Mouse (Mus musculus) small intestine, adult 2 months (tissue): ENCODE measurements at regions not wholly inside any gene's neighbourhood (a gene's known extent, or its start where the extent isn't known, plus 50 kb on each side); places are given as distances from the start of the nearest gene placed in this dataset.

Source experiments
- H3K27ac ChIP-seq: fragments of 200-500 bp; 2 replicates; pipeline ENCODE4 v1.5.1; 2012; ENCODE audit warnings: low read depth, low read length, control low read depth, inconsistent platforms; ENCODE audit not compliant: insufficient read depth
- H3K27me3 ChIP-seq: fragments of 200-500 bp; 2 replicates; pipeline ENCODE4 v1.6.1; 2012; ENCODE audit warnings: mild to moderate bottlenecking, moderate library complexity, low read length, inconsistent platforms; ENCODE audit not compliant: control insufficient read depth, insufficient read depth
- H3K36me3 ChIP-seq: fragments of 200-500 bp; 2 replicates; pipeline ENCODE4 v1.6.1; 2012; ENCODE audit warnings: mild to moderate bottlenecking, low read length, control low read depth, inconsistent platforms; ENCODE audit not compliant: control insufficient read depth, insufficient read depth
- H3K4me1 ChIP-seq: fragments of 200-500 bp; 2 replicates; pipeline ENCODE4 v1.6.1; 2012; ENCODE audit warnings: low read length, inconsistent platforms, mixed read lengths; ENCODE audit not compliant: control insufficient read depth, insufficient read depth, insufficient read length
- H3K4me3 ChIP-seq: fragments of 200-500 bp; 2 replicates; pipeline ENCODE4 v1.5.1; 2012; ENCODE audit warnings: low read depth, mild to moderate bottlenecking, control low read depth, inconsistent platforms, low read length, moderate library complexity
- CTCF ChIP-seq: fragments of 200-500 bp; IDR thresholded peaks from 2 replicates; pipeline ENCODE4 v1.5.1; 2012; ENCODE audit warnings: low read depth, mild to moderate bottlenecking, control low read depth, inconsistent platforms, low read length, moderate library complexity, mixed read lengths; ENCODE audit not compliant: insufficient replicate concordance, insufficient read length; ENCODE audit errors: extremely low read depth
- POLR2A ChIP-seq: fragments of 200-500 bp; IDR thresholded peaks from 2 replicates; pipeline ENCODE4 v1.6.1; 2012; ENCODE audit warnings: low read depth, mild to moderate bottlenecking, control low read depth, inconsistent platforms, low read length, moderate library complexity
- WGBS: fragments of 180-500 bp; shearing (Covaris S2); methylation state at CpG from one replicate; pipeline ENCODE4 v1.1.7; 2018; 5-methylcytosine and 5-hydroxymethylcytosine counted together

DNA sequence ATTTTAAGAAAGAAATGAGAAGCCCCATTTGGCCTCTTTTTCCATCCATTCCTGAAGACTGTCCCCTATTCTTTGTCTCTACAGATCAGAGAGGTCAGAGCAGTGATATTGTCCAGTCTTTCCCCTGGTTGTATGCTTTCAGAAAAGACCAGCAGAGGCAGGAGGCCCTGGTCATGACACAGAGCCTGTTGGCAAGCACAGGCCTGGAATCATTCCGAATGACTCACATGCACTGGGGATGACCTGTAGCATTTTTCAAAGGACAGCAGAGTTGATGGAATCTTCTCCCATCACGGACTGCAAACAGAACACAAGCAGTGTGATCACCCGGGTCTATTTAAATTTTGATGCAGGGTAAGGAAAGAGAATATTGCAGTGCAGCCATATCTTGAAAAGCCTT is 50.2 kb upstream of the Nxt1 start:
- H3K27ac ChIP-seq = no peak overlapping the region
- TF ChIP-seq POLR2A = no peak
- no peak for TF ChIP-seq CTCF
- WGBS = 28% methylated on average over 3 of the region's 3 CpGs
- H3K4me3 ChIP-seq = no peak overlapping the region
- H3K4me1 ChIP-seq = no peaks in the 10 kb centered on the region
- H3K36me3 ChIP-seq = no peaks in the 10 kb centered on the region
- no peaks in the 10 kb centered on the region for H3K27me3 ChIP-seq

DNA sequence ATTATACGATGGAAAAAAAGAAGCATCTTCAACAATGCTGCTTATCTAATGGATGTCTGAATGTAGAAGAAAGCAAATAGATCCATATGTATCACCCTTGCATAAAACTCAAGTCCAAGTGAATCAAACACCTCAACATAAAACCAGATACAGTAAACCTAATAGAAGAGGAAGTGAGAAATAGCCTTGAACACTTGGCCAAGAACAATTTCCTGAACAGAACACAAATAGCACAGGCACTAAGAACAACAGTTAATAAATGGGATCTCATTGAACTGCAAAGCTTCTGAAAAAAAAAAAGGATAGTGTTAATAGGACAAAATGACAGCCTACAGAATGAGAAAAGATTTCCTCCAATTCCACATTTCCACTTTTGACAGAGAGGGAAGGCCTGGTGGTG is 60.5 kb upstream of the Nxt1 start:
- H3K4me1 ChIP-seq = no peaks in the 10 kb centered on the region
- H3K27ac ChIP-seq = no peak overlapping the region
- no peaks in the 10 kb centered on the region for H3K36me3 ChIP-seq
- WGBS = 80% methylated on average over 1 of the region's 1 CpGs
- no peaks in the 10 kb centered on the region for H3K27me3 ChIP-seq
- TF ChIP-seq CTCF (no peak), POLR2A (no peak)
- H3K4me3 ChIP-seq = no peak overlapping the region

DNA sequence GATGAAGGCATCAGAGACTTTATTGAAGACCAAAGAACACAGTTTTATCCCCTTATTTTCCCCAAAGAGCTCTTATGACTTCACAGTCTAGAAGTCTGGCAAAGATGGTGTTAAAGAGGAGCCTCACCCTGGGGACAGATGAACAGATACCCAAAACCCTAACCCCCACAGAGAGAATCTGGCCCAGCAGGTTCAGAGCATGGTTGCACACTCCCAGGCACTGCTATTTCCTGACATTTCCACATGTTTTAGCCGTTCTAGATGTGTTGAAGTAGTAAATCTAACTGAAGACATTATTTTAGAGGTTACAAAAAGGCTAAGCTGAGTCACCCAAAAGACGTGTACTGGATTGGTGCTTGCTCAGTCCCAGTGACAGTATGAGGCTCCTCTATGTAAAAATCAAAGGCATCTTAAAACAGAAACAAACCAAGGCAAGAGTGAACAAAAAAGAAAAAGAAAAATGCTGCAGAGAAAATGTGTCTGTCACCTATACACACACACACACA is 66.9 kb upstream of the Nxt1 start:
- no peaks in the 10 kb centered on the region for H3K4me1 ChIP-seq
- 41% methylated on average over 2 of the region's 2 CpGs for WGBS
- H3K36me3 ChIP-seq = no peaks in the 10 kb centered on the region
- H3K27ac ChIP-seq = no peak overlapping the region
- no peak for TF ChIP-seq CTCF
- no peak for TF ChIP-seq POLR2A
- H3K4me3 ChIP-seq = no peak overlapping the region
- no peaks in the 10 kb centered on the region for H3K27me3 ChIP-seq

DNA sequence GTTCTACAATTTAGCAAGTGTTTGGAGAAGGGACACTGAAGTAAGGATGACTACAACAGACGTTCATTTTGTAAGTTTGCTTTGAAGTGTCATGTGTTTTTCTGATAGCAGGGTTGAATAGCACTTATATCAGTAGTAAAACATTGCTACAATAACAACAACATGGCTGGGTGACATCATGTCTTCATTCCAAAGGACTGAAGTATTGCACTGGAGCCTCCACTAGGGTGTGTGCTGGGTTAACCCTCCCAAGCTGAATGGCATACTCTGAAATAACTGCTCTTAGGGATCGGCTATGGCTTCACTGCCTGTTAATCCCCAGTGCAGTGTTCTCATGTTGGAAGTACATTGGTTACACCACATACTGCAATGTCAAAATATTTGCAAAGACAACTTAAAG is 68.5 kb upstream of the Nxt1 start:
- Histone ChIP-seq H3K4me1 (no peaks in the 10 kb centered on the region), H3K36me3 (no peaks in the 10 kb centered on the region), H3K4me3 (no peak overlapping the region), H3K27me3 (no peaks in the 10 kb centered on the region), H3K27ac (no peak overlapping the region)
- TF ChIP-seq CTCF = no peak
- TF ChIP-seq POLR2A = no peak
- 49% methylated on average over 2 of the region's 2 CpGs for WGBS

DNA sequence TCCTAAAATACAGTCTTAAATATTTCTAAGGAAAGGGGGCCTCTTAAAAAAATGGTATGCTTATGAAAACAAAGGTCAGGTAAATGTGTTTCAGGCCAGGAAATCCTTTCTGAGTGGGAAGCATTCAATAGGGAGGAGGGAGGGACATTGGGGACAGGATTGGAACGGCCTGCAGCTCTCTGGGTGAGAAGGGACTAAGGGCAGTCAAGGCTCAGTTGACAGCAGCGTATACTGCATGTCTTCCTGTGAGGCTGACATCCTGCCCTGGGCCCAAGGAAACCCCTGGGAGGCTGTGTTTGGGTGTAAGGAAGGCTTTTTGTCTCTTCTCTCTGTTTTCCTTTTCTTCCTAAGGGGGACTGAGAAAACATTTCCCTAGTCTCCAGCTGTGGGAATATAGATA is 69.1 kb upstream of the Nxt1 start:
- 56% methylated on average over 2 of the region's 2 CpGs for WGBS
- H3K36me3 ChIP-seq = no peaks in the 10 kb centered on the region
- H3K27me3 ChIP-seq = no peaks in the 10 kb centered on the region
- H3K27ac ChIP-seq = no peak overlapping the region
- no peak overlapping the region for H3K4me3 ChIP-seq
- no peak for TF ChIP-seq CTCF
- TF ChIP-seq POLR2A = no peak
- H3K4me1 ChIP-seq = no peaks in the 10 kb centered on the region

DNA sequence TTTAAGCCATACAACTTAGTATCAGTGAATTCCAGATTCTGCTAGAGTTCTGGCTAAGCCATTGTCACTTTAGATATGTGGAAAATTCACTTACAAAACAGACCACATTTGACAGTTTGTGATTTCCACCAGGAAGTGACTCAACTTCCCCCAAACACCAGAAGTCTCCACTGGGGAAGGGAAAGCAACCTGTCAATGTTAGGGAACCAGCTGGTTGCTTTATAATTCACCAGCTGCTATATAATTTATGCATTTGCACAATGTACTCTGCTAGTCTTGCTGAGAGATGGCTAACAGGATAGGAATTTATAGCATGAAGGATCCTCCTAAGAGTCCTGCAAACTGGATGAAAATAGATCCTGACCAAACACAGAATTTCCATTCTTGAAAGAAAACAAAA is 72.9 kb upstream of the Nxt1 start:
- no peak overlapping the region for H3K4me3 ChIP-seq
- H3K4me1 ChIP-seq = no peaks in the 10 kb centered on the region
- H3K27me3 ChIP-seq = no peaks in the 10 kb centered on the region
- H3K36me3 ChIP-seq = no peaks in the 10 kb centered on the region
- TF ChIP-seq POLR2A = no peak
- TF ChIP-seq CTCF = no peak
- no peak overlapping the region for H3K27ac ChIP-seq

DNA sequence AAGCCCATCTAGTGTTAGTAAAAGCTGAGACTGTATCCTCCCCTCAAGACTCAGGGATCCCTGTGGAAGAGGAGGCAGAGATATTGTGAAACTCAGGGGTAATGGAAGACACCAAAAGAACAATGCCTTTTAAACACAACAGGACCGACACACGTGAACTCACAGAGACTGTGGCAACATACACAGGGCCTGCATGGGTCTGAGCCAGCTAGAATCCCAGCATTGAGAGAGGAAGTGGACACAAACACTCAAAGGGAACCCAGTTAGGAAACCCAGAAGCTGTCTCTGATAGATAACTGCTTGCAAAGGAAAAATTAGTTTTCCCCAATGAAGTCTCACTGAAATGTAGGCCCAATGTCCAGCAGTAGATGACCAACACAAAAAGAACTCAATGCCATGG is 75.4 kb upstream of the Nxt1 start:
- H3K4me1 ChIP-seq = no peaks in the 10 kb centered on the region
- no peaks in the 10 kb centered on the region for H3K27me3 ChIP-seq
- H3K27ac ChIP-seq = no peak overlapping the region
- WGBS = 77% methylated on average over 2 of the region's 2 CpGs
- H3K36me3 ChIP-seq = no peaks in the 10 kb centered on the region
- TF ChIP-seq POLR2A (no peak), CTCF (no peak)
- no peak overlapping the region for H3K4me3 ChIP-seq

DNA sequence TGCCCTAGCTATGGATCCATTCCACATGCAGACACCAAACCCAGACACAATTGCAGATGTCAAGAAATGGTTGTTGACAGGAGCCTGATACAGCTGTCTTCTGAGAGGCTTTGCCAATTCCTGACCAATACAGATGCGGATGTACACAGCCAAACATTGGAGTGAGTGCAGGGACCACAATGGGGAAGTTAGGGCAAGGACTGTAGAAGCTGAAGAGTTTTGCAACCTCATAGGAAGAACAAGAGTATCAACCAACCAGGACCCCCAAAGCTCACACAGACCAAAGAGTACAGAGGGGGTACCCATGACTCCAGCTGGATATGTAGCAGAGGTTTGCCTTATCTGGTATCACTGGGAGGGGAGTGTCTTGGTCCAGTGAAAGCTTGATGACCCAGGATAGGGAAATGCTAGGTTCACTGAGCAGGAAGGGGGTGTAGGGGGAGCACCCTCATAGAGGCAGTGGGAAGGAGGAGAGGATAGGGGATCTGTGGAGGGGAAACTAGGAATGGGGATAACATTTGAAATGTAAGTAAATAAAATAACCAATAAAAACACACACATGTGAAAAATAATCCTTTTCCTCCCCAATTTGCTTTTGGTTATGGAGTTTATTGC is 86.6 kb upstream of the Nxt1 start:
- TF ChIP-seq POLR2A = no peak
- no peak for TF ChIP-seq CTCF
- Histone ChIP-seq H3K27me3 (no peaks in the 10 kb centered on the region), H3K4me1 (no peaks in the 10 kb centered on the region), H3K4me3 (no peak overlapping the region), H3K36me3 (no peaks in the 10 kb centered on the region), H3K27ac (no peak overlapping the region)
- WGBS = 65% methylated on average over 1 of the region's 1 CpGs
